Mouse (Mus musculus) telencephalon, adult 2 months (tissue): ENCODE data around the gene Aoc2.
A peak's percentile ranks its signal among the peaks of the same experiment; 100 is the strongest.

ENCODE experiments used
- DNase-seq: peaks from one replicate; pipeline ENCODE4 v3.0.0-alpha.2; 2011; ENCODE audit warnings: low read depth, low spot score

The Aoc2 gene

GRCm38 (mm10) chr11:101324763-101325162, at the start of gene Aoc2:
Gene Aoc2, plus strand, starts transcription at chr11:101325063.
- no peak for DNase-seq

GRCm38 (mm10) chr11:101275309-101275708, 49.6 kb upstream of the Aoc2 start:
- DNase-seq: no peak

DNA sequence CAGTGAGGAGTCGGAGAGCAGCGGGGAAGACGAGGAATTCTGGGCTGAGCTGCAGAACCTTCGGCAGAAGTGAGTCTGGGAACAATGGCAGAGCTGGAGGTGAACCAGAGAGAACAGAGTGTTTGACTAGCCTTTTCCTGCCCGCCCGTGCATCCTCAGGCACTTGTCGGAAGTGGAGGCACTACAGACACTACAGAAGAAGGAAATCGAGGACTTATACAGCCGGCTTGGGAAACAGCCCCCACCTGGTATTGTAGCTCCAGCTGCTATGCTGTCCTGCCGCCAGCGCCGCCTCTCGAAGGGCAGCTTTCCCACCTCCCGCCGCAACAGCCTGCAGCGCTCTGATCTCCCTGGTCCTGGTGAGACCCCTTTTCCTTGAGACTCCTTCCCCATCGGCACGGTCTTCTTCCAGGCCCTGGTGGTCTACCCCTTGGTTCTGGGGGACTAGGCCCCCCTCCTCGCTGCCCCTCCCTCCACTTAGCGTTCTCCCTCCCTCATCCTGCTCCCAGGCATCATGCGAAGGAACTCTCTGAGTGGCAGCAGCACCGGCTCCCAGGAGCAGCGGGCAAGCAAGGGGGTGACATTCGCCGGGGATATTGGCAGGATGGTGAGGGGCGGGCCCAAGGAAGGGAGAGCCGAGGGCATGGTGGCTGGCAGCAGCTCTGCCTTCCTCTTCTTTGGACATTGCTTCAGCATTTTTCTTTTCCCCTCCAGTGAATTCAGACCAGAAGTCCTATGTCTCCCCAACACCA, 48.4 kb upstream of the Aoc2 start:
- DNase-seq: no peak

GRCm38 (mm10) chr11:101277381-101278222, 47.3 kb upstream of the Aoc2 start:
- no peak for DNase-seq

DNA sequence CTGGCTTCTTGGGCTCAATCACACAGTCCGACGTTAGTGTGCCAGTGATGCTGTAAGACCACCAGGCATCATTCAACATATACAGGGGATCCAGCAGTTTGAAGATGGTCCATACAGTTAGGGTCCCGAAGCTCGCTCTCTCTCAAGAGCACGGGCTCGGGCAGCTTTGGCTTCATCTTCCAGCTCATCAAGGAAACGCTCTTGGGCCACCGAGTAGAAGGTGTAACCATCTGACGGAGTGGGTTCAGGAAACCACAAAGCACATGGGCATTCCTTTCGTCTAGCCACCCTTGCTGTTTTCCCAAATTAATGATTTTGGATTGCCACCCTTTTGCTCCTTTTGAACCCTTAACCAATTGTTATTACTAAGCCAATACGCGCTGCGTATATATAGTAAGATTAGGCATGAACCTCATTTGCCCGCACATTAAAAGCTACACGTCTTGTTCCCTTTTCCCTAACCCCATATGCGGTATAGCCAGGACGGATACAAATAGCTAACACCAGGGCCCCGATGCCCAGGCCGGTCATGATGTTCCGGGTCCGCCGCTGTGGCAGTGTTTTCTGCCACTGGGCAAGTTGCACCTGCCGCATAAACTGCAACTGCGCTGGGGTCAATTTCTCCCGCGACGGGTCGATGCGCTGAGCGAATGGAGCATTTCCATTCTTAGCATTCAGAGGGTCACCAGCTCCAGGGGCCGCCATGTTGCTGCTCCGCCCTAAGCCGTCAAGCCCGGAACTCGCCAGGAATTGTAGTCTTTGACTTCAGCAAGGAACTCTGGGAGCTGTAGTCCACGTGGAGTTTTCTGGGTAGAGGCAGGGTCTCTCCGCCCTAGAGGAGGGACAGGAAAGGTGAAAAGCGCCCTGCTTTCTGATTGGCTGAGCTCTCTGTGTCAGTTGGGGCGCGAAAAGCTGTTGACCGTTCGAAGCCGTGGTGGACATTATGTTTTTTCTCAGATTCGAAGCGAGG, 46.4 kb upstream of the Aoc2 start, which contains the start of the genes Cntd1 and Coa3:
TSS of gene Cntd1 (plus strand) at position 790 of the 970 bp plus-strand sequence.
TSS of gene Coa3 (minus strand) at position 892 of the 970 bp plus-strand sequence.
- peak; percentile 95 for DNase-seq

DNA sequence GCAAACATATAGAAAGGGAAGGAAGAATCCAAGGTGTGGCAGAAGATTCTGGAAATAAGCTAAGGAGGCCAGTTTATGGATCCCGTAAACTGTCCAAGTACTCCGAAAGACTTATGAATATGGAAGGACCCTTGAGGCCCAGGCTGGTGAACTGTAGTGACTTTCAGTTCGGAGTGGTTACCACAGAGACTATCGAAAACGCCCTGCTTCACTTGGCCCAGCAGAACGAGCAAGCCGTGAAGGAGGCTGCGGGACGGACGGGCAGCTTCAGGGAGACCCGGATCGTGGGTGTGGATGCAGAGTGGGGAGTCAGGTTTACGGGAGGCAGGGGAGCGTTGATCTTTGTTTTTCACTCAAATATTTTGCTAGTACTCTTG, 45.7 kb upstream of the Aoc2 start:
- no peak for DNase-seq

DNA sequence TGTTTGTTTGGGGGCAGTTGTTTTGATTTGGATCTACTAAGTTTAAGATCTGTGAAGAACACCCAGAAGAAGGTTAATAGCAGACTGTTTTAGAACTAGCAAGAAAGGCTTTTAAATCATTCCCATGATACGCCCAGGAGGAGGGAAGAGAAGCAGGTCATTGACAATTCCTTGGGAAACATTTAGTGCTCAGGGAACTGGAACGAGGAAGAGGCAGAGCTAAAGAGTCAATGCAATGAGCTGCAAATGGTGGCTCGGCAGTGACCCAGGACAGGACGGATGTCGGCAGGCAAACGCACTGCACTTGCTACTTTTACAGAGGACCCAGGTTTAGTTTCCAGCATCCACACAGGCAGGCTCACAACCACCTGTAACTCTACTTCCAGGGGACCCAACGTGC, 44.0 kb upstream of the Aoc2 start:
- DNase-seq: no peak

GRCm38 (mm10) chr11:101282896-101283295, 42.0 kb upstream of the Aoc2 start:
- DNase-seq: no peak

DNA sequence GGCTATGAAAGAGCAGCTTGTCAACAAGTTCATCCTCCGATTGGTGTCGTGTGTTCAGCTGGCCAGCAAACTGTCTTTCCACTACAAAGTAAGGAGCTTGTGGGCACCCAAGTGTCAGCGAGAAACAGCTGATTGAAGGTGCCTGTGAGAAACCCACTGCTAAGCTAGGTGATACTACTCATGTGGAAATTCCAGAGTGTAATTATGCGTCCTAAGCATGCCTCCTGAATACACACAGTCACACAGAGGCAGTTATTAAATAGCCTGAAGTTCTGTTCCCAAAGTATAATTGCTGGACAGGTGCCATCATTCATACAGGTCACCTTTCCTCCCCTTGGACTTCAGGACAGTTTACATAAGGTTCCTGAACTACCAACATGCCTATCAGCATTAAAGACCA, 41.1 kb upstream of the Aoc2 start:
- no peak for DNase-seq

DNA sequence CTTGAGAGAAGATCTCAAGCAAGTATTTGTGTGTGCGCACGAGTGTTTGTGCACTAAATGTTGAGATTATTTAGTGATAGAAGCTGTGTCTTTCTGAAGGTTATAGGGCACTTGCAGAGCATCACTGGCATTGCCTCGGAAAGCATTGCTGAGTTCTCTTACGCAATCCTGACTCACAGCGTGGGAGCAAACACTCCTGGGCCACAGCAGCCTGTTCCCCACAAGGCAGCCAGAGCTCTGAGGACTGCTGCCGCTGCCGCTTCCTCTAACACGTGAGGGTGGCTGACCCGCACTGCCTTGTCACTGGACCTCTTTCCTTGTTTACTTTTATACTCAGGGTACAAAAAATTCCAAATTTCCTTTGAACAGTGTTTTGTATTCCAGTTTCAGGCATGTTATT, 37.6 kb upstream of the Aoc2 start:
- peak; percentile 5 for DNase-seq

DNA sequence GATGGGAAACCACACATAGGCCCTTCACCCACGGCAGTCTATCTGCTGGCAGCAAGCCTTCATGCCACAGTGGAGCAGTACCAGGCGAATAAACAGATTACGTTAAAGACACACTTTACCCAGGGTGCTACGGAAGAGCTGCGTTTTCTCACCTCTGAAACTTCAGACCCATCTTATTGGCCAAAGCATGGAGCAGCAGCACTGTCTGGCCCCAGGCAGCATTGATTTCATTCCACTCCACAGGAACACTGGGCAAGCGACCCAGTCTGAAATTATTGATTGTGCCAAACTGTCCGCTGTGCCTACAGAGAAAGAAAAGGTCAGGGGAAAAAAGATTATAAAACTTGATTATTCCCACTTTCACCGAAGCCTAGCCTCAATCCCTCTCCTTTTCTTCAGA, 33.6 kb upstream of the Aoc2 start:
- DNase-seq: no peak

GRCm38 (mm10) chr11:101295191-101295590, 29.7 kb upstream of the Aoc2 start:
- no peak for DNase-seq

- no peak for DNase-seq
Observed at GRCm38 (mm10) chr11:101300881-101301280, 24.0 kb upstream of the Aoc2 start.

- no peak for DNase-seq
Observed at GRCm38 (mm10) chr11:101301299-101302003, 23.4 kb upstream of the Aoc2 start.

- DNase-seq: peak; percentile 94
Observed at GRCm38 (mm10) chr11:101302004-101302798, 22.7 kb upstream of the Aoc2 start, which contains the start of gene Becn1. Gene Becn1, minus strand, starts transcription at chr11:101302286.

GRCm38 (mm10) chr11:101307744-101308143, 17.1 kb upstream of the Aoc2 start:
- no peak for DNase-seq

DNA sequence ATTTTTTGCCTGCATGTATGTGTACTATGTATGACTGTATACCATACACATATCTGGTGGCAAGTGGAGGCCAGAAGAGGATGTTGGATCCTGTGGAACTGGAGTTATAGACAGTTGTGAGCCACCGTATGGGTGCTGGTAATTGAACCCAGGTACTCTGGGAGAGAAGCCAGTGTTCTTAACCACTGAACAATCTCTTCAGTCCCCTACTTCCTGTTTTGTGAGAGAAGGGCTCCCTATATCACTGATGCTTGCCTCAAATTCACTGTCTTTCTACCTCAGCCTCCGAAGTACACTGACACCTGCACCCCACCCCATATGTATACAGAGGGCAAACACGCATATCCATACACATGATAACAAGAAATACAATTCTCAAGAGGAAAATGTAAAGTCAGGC, 13.8 kb upstream of the Aoc2 start:
- no peak for DNase-seq

DNA sequence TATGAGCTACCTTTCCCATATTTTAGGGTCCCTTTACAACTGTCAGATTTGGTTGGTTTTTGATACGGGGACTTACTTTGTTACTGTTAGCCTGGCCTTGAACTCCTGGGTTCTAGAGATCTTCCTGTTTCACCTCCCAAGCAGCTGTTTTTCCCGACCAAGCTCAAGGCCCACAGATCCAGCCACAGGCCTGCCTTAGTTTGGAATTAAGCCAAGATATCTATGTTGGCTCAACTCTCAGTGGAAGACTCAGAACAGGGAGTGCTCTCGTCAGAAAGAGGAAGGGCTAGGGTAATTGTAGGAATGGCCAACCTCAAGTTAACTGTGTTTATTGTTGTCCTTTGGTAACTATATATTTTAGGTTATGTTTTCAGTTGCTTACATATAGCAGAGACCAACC, 12.7 kb upstream of the Aoc2 start:
- no peak for DNase-seq

DNA sequence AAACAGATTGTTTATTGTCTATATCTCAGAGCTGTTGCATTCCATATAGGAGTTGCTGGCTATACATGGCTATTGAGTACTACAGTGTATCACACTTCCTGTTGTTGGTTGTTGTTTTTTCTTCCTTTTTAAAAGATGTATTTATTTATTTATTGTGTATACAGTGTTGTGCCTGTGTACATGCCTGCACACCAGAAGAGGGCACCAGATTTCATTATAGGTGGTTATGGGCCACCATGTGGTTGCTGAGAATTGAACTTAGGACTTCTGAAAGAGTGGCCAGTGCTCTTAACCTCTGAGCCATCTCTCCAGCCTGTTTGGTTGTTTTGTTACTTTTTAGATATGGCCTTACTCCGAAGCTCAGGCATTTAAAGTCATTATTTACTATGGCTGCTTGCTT, 10.3 kb upstream of the Aoc2 start:
- no peak for DNase-seq

DNA sequence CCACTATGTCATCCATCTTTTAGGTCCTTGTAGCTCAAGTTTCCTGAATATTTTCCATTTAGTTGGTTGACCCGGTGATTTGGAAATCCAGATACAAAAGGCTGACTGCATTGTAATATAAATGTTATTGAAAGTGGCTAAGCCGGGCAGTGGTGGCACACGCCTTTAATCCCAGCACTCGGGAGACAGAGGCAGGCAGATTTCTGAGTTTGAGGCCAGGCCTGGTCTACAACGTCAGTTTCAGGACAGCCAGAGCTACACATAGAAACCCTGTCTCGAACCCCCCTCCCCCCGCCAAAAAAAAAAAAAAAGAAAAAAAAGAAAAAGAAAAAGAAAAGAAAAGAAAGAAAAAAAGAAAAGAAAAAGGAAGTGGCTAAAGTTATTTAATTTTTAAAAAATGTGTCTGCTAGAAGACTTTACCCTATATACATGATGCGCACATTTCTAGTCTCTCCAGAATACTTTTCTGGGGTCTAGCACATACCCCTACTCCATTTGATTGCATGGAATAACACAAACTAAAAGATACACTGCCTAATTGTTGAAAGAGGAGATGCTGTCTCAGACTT, 9.7 kb upstream of the Aoc2 start:
- DNase-seq: no peak
